Mouse (Mus musculus): ENCODE data around the gene Tenm4.

Gene Tenm4

GRCm38 (mm10) chr7:96170924-96171595, at the start of gene Tenm4:
TSS of gene Tenm4 (plus strand) at chr7:96171246.
- no peak for DNase-seq (ENCODE audit: low read depth, low spot score)

DNA sequence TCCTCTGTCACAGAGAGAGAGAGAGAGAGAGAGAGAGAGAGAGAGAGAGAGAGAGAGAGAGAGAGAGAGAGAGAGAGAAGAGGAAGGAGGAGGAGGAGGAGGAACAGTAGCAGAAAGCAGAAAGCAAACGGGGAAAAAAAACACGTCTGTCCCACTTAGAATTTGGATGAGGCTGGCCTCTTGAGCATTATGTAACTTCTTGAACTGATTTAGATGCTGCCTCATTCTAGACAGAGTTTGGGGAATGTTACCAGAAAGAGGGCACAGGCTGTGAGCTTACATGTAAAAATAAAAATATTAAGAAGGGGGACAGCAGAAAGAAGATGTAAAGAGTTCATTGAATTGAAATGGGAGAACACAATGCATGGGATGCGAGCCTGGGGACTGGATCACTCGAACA, 40.3 kb upstream of the Tenm4 start:
- no peak for DNase-seq (ENCODE audit: low read depth, low spot score)

GRCm38 (mm10) chr7:96131175-96131574, 39.9 kb upstream of the Tenm4 start:
- DNase-seq (ENCODE audit: low read depth, low spot score), result no peak

DNA sequence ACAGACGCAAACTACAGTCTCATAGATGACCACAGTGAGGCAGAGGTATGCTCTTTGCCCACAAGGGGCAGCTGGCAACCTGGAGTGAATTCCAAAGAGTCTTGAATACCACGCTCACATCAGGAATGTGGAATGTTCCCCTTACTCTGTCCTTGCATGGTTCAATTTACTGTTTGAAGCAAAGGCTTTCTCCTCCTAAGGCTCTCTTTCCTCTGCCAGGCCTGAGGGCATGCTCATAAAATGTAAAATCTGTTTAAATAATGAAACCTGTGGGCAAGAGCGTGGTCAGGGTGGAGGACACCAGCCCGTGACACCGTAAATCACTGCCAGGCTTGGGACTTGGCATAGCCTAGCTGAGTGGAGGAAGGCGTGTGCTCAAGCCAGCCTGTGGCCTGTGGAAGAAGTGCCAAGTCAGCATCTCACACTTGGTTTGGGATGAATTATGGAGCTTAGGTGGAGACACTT, 34.5 kb upstream of the Tenm4 start:
- no peak for DNase-seq (ENCODE audit: low read depth, low spot score)

- no peak for DNase-seq (ENCODE audit: low read depth, low spot score)
Measured at GRCm38 (mm10) chr7:96141876-96142275, 29.2 kb upstream of the Tenm4 start.

- no peak for DNase-seq (ENCODE audit: low read depth, low spot score)
Measured at GRCm38 (mm10) chr7:96142973-96143596, 28.0 kb upstream of the Tenm4 start.

GRCm38 (mm10) chr7:96147436-96147835, 23.6 kb upstream of the Tenm4 start:
- DNase-seq (ENCODE audit: low read depth, low spot score), result no peak

- no peak for DNase-seq (ENCODE audit: low read depth, low spot score)
Measured at GRCm38 (mm10) chr7:96148191-96148590, 22.9 kb upstream of the Tenm4 start.

GRCm38 (mm10) chr7:96151277-96151676, 19.8 kb upstream of the Tenm4 start:
- DNase-seq (ENCODE audit: low read depth, low spot score), result no peak

DNA sequence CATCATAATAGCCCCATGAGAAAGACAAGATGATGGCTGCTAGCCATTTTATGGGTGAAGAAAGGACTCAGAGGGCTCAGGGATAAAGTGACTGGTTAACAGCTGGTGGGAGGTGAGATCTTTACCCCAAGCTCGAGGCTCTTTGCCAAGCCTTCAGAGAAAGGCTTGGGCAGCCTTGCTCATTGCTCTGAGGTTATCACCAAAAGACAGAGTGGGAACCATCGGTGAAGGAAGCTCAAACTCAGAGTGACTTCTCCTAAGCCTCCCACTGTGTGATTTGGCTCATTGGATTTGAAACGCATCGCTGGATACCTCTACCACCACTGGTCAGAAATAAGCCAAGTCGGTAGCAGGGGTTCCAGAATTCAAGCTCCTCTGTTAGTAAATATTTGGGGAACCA, 19.1 kb upstream of the Tenm4 start:
- no peak for DNase-seq (ENCODE audit: low read depth, low spot score)

DNA sequence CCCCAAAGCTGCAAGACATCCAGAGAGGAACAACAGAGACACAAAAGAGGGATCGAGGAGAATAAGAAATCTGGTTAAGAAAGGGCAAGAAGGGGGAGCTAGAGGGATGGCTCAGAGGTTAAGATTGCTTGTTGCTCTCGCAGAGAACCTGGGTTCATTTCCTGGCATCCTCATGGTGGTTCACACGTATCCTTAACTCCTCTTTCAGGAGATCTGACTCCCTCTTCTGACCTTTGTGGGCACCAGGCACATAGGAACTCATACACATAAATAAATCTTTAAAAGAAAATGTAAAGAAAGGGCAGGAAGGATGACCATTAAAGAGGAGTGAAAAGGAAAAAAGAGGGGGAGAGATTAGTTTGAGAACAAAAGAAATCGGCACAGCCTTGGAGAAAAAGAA, 18.6 kb upstream of the Tenm4 start:
- DNase-seq (ENCODE audit: low read depth, low spot score), result no peak

DNA sequence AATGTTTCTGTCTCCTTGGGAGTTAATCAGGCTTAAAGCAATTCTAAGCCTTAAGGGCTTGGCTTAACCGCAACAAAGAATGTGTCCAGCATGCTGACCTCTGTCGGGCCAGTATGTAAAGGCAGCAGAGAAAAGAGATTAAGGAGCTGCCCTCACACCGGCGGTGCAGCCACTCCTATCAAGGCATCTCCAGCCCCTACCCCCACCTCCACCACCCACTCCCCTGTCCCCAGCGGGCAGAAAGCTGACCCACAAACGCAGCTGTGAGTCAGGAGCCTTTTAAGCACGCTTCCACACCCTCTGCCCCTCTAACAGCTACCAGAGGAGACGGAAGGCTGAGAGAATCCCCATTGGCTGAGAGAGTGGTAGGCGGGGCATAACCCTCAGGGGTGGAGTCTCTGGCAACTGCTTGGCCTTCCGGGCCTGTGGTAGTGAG, 18.1 kb upstream of the Tenm4 start:
- peak; percentile 58 for DNase-seq (ENCODE audit: low read depth, low spot score)

- no peak for DNase-seq (ENCODE audit: low read depth, low spot score)
Measured at GRCm38 (mm10) chr7:96154025-96154424, 17.0 kb upstream of the Tenm4 start.

GRCm38 (mm10) chr7:96156481-96157255, 14.4 kb upstream of the Tenm4 start:
- DNase-seq (ENCODE audit: low read depth, low spot score), result no peak

- no peak for DNase-seq (ENCODE audit: low read depth, low spot score)
Measured at GRCm38 (mm10) chr7:96164141-96164540, 6.9 kb upstream of the Tenm4 start.

GRCm38 (mm10) chr7:96168921-96169320, 2.1 kb upstream of the Tenm4 start:
- DNase-seq (ENCODE audit: low read depth, low spot score), result no peak

GRCm38 (mm10) chr7:96171596-96172563, 834 bp downstream of the Tenm4 start:
- no peak for DNase-seq (ENCODE audit: low read depth, low spot score)

DNA sequence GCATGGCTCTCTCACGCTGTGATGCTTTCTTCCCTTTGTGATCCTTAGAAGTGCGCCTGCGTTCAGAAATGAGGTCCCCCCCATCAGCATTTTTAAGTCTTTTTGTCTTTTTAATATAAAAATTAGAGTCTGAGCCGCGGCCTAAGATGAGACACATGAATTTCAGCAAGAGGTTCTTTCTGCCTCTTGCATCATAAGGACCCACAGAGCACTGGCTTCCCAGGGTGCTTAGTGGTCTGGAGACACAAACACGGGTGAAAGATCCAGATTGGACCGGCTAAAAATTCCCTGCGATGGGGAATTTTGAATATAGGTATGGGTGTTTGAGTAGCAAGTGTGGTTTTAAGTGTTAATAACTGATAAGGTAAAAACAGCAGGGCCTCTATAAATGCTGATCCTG, 5.7 kb downstream of the Tenm4 start:
- no peak for DNase-seq (ENCODE audit: low read depth, low spot score)

- DNase-seq (ENCODE audit: low read depth, low spot score), result no peak
Measured at GRCm38 (mm10) chr7:96181751-96182150, 10.7 kb downstream of the Tenm4 start.

GRCm38 (mm10) chr7:96183195-96183594, 12.1 kb downstream of the Tenm4 start:
- DNase-seq (ENCODE audit: low read depth, low spot score), result no peak

- DNase-seq (ENCODE audit: low read depth, low spot score), result no peak
Measured at GRCm38 (mm10) chr7:96185411-96185810, 14.4 kb downstream of the Tenm4 start.
